Mouse (Mus musculus) erythroblast, embryonic 14.5 days (primary cell): Measurements from ENCODE around the gene Higd1a.

ENCODE experiments used
- GATA1 ChIP-seq: IDR thresholded peaks from 2 replicates; pipeline ENCODE4 v1.6.1; 2012; ENCODE audit warnings: low read length, inconsistent platforms, mixed read lengths
- TAL1 ChIP-seq: IDR thresholded peaks from 3 replicates; pipeline ENCODE4 v1.6.1; 2012; ENCODE audit warnings: low read length, inconsistent platforms, mixed read lengths

- TF ChIP-seq TAL1 (no peak), GATA1 (no peak)
Measured at GRCm38 (mm10) chr9:121895392-121895993, 37.3 kb upstream of the Higd1a start.
